Mouse (Mus musculus): ENCODE measurements around the gene Mettl1. TPM values are rescaled to one million over a fixed set of nuclear protein-coding genes. Genes with fewer than 3 reads are reported as not detected.
A peak's percentile ranks its signal among the peaks of the same experiment; 100 is the strongest.

Mettl1 gene
- polyA plus RNA-seq, 2 experiments: 48.6 to 59.1 TPM

GRCm38 (mm10) chr10:127078001-127078676 lies 36.9 kb downstream of the Mettl1 start:
- Histone ChIP-seq H3K27ac (replicated peaks; ENCODE audit: low read depth, low read length) (no peak overlapping the region), H3K4me1 (ENCODE audit: control insufficient read depth, insufficient read depth, low read length) (peaks cover 9% of the 10 kb centered on the region; the same call in 1 of the 2 replicates), H3K36me3 (ENCODE audit: control insufficient read depth, insufficient read depth, low read length) (no peaks in the 10 kb centered on the region), H3K4me3 (replicated peaks; ENCODE audit: low read length) (peak overlapping the region; percentile 52), H3K9me3 (ENCODE audit: control insufficient read depth, low read length) (no peaks in the 10 kb centered on the region), H3K9ac (ENCODE audit: low read depth, low read length, severe bottlenecking) (no peak overlapping the region), H3K27me3 (ENCODE audit: control insufficient read depth, insufficient read depth, low read length) (peaks cover 65% of the 10 kb centered on the region), H3K4me2 (replicated peaks; ENCODE audit: low read depth, low read length, severe bottlenecking) (peak overlapping the region; percentile 96)
- ATAC-seq (ENCODE audit: low FRiP score, low read depth): no peak
- WGBS: 8% methylated on average over 11 of the region's 12 CpGs
- no peak for DNase-seq (ENCODE audit: low spot score)
- TF ChIP-seq POLR2A (IDR thresholded peaks at IDR 0.05; ENCODE audit: borderline replicate concordance, extremely low read depth, insufficient read depth, insufficient read length): no peak

- ATAC-seq (ENCODE audit: low FRiP score, low read depth): no peak; the same call in 1 of the 2 replicates
- H3K9ac ChIP-seq (ENCODE audit: low read depth, low read length, severe bottlenecking): peak overlapping the region; percentile 56
- H3K9me3 ChIP-seq (ENCODE audit: control insufficient read depth, low read length): no peaks in the 10 kb centered on the region
- DNase-seq (ENCODE audit: low spot score): peak; percentile 74
- peaks cover 71% of the 10 kb centered on the region for H3K27me3 ChIP-seq (ENCODE audit: control insufficient read depth, insufficient read depth, low read length)
- H3K4me1 ChIP-seq (ENCODE audit: control insufficient read depth, insufficient read depth, low read length): peaks cover 9% of the 10 kb centered on the region; the same call in 1 of the 2 replicates
- H3K27ac ChIP-seq (replicated peaks; ENCODE audit: low read depth, low read length): no peak overlapping the region
- H3K4me2 ChIP-seq (replicated peaks; ENCODE audit: low read depth, low read length, severe bottlenecking): peak overlapping the region; percentile 96
- H3K36me3 ChIP-seq (ENCODE audit: control insufficient read depth, insufficient read depth, low read length): no peaks in the 10 kb centered on the region
- WGBS: 2% methylated on average over 24 of the region's 49 CpGs
- peak overlapping the region; percentile 52 for H3K4me3 ChIP-seq (replicated peaks; ENCODE audit: low read length)
- no peak for TF ChIP-seq POLR2A (IDR thresholded peaks at IDR 0.05; ENCODE audit: borderline replicate concordance, extremely low read depth, insufficient read depth, insufficient read length)
These were observed 37.7 kb downstream of the Mettl1 start for GRCm38 (mm10) chr10:127078677-127079575.

DNA sequence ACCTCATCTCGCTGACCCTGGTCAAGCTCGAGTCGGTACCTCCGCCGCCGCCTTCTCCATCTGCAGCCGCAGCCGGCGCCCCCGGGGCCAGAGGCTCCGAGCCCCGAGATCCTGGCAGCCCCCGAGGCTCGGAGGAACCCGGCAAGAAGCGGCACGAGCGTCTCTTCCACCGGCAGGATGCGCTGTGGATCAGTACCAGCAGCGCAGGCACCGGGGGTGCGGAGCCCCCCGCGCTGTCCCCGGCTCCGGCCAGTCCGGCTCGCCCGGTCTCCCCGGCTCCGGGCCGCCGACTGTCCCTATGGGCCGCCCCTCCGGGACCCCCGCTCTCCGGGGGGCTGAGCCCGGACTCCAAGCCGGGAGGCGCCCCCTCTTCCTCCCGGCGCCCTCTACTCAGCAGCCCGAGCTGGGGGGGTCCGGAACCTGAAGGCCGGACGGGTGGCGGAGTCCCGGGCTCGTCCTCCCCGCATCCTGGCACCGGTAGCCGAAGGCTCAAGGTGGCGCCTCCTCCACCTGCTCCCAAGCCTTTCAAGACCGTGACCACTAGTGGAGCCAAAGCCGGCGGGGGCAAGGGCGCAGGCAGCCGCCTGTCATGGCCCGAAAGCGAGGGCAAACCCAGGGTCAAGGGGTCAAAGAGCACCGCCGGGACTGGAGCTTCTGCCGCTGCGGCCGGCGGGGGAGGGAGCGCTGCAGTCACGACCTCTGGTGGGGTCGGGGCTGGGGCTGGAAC lies 38.6 kb downstream of the Mettl1 start:
- Histone ChIP-seq H3K27me3 (ENCODE audit: control insufficient read depth, insufficient read depth, low read length) (peaks cover 74% of the 10 kb centered on the region), H3K4me3 (replicated peaks; ENCODE audit: low read length) (peak overlapping the region; percentile 52), H3K4me1 (ENCODE audit: control insufficient read depth, insufficient read depth, low read length) (peaks cover 9% of the 10 kb centered on the region; the same call in 1 of the 2 replicates), H3K9ac (ENCODE audit: low read depth, low read length, severe bottlenecking) (peak overlapping the region; percentile 56), H3K27ac (replicated peaks; ENCODE audit: low read depth, low read length) (no peak overlapping the region), H3K4me2 (replicated peaks; ENCODE audit: low read depth, low read length, severe bottlenecking) (peak overlapping the region; percentile 96), H3K36me3 (ENCODE audit: control insufficient read depth, insufficient read depth, low read length) (no peaks in the 10 kb centered on the region), H3K9me3 (ENCODE audit: control insufficient read depth, low read length) (no peaks in the 10 kb centered on the region)
- WGBS: 1% methylated on average over 44 of the region's 70 CpGs
- DNase-seq (ENCODE audit: low spot score) (no peak), ATAC-seq (ENCODE audit: low FRiP score, low read depth) (no peak)
- TF ChIP-seq POLR2A (IDR thresholded peaks at IDR 0.05; ENCODE audit: borderline replicate concordance, extremely low read depth, insufficient read depth, insufficient read length): no peak

DNA sequence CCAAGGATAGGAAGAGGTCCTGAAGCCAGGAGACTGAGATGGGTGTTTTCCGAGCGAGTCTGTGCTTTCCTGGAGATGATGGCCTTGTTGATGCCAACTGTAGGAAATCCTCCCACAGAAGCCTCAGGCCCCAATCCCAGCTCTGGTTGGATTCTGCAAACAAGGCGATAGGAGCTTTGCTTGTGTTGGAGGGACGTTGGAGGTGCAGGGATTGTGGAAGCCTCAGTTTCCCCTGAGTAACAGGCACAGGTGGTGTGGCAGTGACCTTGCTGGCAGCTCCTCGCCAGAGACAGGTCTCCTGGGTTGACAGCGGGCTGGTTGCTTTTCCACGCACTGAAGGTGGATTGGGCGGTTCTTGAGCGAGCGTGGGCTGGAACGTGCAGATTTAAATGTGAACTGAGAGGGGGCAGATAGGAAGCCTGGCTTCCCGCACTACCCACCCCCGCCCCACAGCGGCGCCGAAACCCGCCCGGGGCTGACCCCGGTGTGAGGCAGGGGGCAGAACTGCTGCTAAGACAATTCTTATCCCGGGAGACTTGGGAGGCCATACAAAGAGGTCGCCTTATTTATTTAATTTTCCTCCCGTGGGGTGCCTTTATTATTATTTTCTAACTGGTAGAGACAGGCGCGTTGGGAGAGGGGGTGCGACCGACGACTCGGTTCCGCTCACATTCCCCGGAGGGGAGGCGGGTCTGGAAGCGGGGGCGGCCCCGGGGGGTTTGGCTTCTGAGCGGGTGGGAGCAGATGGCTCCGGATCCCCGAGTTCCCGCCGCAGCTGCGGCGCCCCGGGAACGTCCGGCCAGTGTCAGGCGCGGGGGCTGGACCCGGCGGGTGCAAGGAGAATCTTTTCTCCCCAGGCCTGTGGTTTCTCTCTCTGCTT lies 39.9 kb downstream of the Mettl1 start:
- Histone ChIP-seq H3K27me3 (ENCODE audit: control insufficient read depth, insufficient read depth, low read length) (peaks cover 80% of the 10 kb centered on the region), H3K4me1 (ENCODE audit: control insufficient read depth, insufficient read depth, low read length) (peaks cover 9% of the 10 kb centered on the region; the same call in 1 of the 2 replicates), H3K9me3 (ENCODE audit: control insufficient read depth, low read length) (no peaks in the 10 kb centered on the region), H3K27ac (replicated peaks; ENCODE audit: low read depth, low read length) (no peak overlapping the region), H3K4me2 (replicated peaks; ENCODE audit: low read depth, low read length, severe bottlenecking) (peak overlapping the region; percentile 37), H3K9ac (ENCODE audit: low read depth, low read length, severe bottlenecking) (no peak overlapping the region), H3K4me3 (replicated peaks; ENCODE audit: low read length) (peak overlapping the region; percentile 52; the same call in 1 of the 2 replicates), H3K36me3 (ENCODE audit: control insufficient read depth, insufficient read depth, low read length) (no peaks in the 10 kb centered on the region)
- TF ChIP-seq POLR2A (IDR thresholded peaks at IDR 0.05; ENCODE audit: borderline replicate concordance, extremely low read depth, insufficient read depth, insufficient read length): no peak
- ATAC-seq (ENCODE audit: low FRiP score, low read depth): no peak
- DNase-seq (ENCODE audit: low spot score): no peak
- 3% methylated on average over 48 of the region's 48 CpGs for WGBS

Measured in limb, embryonic 14.5 days (tissue).